Mouse (Mus musculus): Measurements from ENCODE around the gene Gm45234. TPM values are rescaled to one million over a fixed set of nuclear protein-coding genes. Genes with fewer than 3 reads are reported as not detected.
A peak's percentile ranks its signal among the peaks of the same experiment; 100 is the strongest.

Gene Gm45234
- polyA plus RNA-seq, 1 experiment from 2014 or later: not detected

DNA sequence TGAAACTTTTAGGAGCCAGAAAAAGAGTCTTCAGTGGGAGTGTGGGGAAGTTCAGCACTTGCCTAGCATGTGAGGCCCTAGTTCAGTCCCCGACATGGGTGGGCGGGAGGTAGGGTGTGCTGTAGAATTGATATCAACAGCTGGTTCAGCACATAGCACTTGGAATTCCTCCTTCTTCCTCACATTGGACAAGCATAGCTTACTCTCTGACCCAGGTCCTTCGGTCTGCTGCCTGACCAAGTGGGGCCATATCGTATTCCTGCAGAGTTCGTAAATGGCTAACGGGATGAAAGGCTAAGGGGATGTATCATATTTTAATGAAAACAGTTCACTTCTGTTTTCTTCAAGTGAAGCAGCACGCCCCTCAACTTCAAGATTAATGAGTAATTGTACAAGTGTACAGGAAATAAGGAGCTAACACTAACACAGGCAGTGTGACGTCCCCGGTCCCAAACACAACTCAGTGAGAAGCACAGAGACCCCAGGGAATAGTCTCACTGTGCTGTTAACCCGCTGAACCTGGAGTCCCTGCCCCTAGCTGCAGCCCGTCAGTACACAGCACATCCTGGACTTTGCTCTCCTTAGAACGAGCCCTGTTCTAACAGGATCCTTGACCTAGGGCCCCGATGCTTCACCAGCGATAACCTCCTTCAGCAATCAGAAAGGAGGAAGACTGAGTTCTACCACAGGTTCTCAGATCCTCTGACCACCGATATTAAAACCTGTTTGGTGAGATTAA is 62.4 kb downstream of the Gm45234 start:
- no peak for ATAC-seq (ENCODE audit: extremely low read depth, insufficient number of reproducible peaks, low FRiP score, low TSS enrichment)
- Histone ChIP-seq H3K27me3 (replicated peaks) (no peaks in the 10 kb centered on the region), H3K36me3 (peaks cover 8% of the 10 kb centered on the region; the same call in 1 of the 2 replicates), H3K4me1 (peaks cover 19% of the 10 kb centered on the region), H3K4me2 (no peak overlapping the region), H3K9ac (0 out of 2 replicates have a peak overlapping the region, but pooled peaks have one; percentile 21), H3K27ac (replicated peaks) (peak overlapping the region; percentile 53), H3K4me3 (no peak overlapping the region), H3K9me3 (no peaks in the 10 kb centered on the region)
- 70% methylated on average over 15 of the region's 15 CpGs for WGBS

- H3K4me2 ChIP-seq: no peak overlapping the region
- peaks cover 28% of the 10 kb centered on the region for H3K4me1 ChIP-seq
- H3K9ac ChIP-seq: no peak overlapping the region
- no peaks in the 10 kb centered on the region for H3K9me3 ChIP-seq
- WGBS: 91% methylated on average over 3 of the region's 3 CpGs
- no peaks in the 10 kb centered on the region for H3K36me3 ChIP-seq
- H3K27me3 ChIP-seq (replicated peaks): no peaks in the 10 kb centered on the region
- H3K27ac ChIP-seq (replicated peaks): no peak overlapping the region
- ATAC-seq (ENCODE audit: extremely low read depth, insufficient number of reproducible peaks, low FRiP score, low TSS enrichment): no peak
- H3K4me3 ChIP-seq: no peak overlapping the region
Observed at GRCm38 (mm10) chr6:124690517-124690916, 65.3 kb downstream of the Gm45234 start.

MicroRNAs encoded within 50 kb of the gene (microRNA counts, 519-probe panel; counts per million panel counts)
- 209 counts per million, percentile 61 among the panel's probes with 10 or more counts for microRNA mmu-miR-141
- microRNA mmu-miR-200c: 2,876 counts per million, percentile 66 among the panel's probes with 10 or more counts

Small RNAs within 50 kb of the gene (microRNA-seq; reads per million reads assigned to microRNA genes)
- 61.4 reads per million, percentile 46 among the genes with 10 or more reads in this experiment for gene Mir141
- gene Mir200c: 450 reads per million, percentile 73 among the genes with 10 or more reads in this experiment

Other genes starting within 250 kb of the Gm45234 start
- 0.40 and 0.68 TPM in 2 replicates for gene C1ra, start 243.6 kb downstream of the Gm45234 start, polyA plus RNA-seq (2015; fragmentation: Nextera tagmentation; extraction: Ambion mirVana)
- gene C1s1, start 213.7 kb downstream of the Gm45234 start, polyA plus RNA-seq (2015; fragmentation: Nextera tagmentation; extraction: Ambion mirVana): 0.74 and 1.0 TPM in 2 replicates
- gene C1rb, start 185.7 kb downstream of the Gm45234 start, polyA plus RNA-seq (2015; fragmentation: Nextera tagmentation; extraction: Ambion mirVana): not detected in 2 replicates
- not detected in 2 replicates for gene C1s2, start 119.9 kb downstream of the Gm45234 start, polyA plus RNA-seq (2015; fragmentation: Nextera tagmentation; extraction: Ambion mirVana)
- gene Lpcat3, start 93.0 kb downstream of the Gm45234 start, polyA plus RNA-seq (2015; fragmentation: Nextera tagmentation; extraction: Ambion mirVana): 44.1 and 47.4 TPM in 2 replicates
- 113 and 130 TPM in 2 replicates for gene Emg1, start 43.8 kb downstream of the Gm45234 start, polyA plus RNA-seq (2015; fragmentation: Nextera tagmentation; extraction: Ambion mirVana)
- gene Phb2, start 43.7 kb downstream of the Gm45234 start, polyA plus RNA-seq (2015; fragmentation: Nextera tagmentation; extraction: Ambion mirVana): 293 and 326 TPM in 2 replicates
- gene Ptpn6, start 17.3 kb downstream of the Gm45234 start, polyA plus RNA-seq (2015; fragmentation: Nextera tagmentation; extraction: Ambion mirVana): 5.3 and 5.6 TPM in 2 replicates
- gene Grcc10, start 14.6 kb downstream of the Gm45234 start, polyA plus RNA-seq (2015; fragmentation: Nextera tagmentation; extraction: Ambion mirVana): 364 and 411 TPM in 2 replicates
- gene Atn1, start 503 bp upstream of the Gm45234 start, polyA plus RNA-seq (2015; fragmentation: Nextera tagmentation; extraction: Ambion mirVana): 7.8 and 9.4 TPM in 2 replicates
- 4.6 and 4.9 TPM in 2 replicates for gene Eno2, start 13.7 kb upstream of the Gm45234 start, polyA plus RNA-seq (2015; fragmentation: Nextera tagmentation; extraction: Ambion mirVana)
- gene Lrrc23, start 23.7 kb upstream of the Gm45234 start, polyA plus RNA-seq (2015; fragmentation: Nextera tagmentation; extraction: Ambion mirVana): 0.09 TPM in 1 of 2 replicates, not detected in the other
- gene Spsb2, start 52.6 kb upstream of the Gm45234 start, polyA plus RNA-seq (2015; fragmentation: Nextera tagmentation; extraction: Ambion mirVana): 8.4 and 10.9 TPM in 2 replicates
- 1,248 and 1,451 TPM in 2 replicates for gene Tpi1, start 58.3 kb upstream of the Gm45234 start, polyA plus RNA-seq (2015; fragmentation: Nextera tagmentation; extraction: Ambion mirVana)
- gene Usp5, start 73.5 kb upstream of the Gm45234 start, polyA plus RNA-seq (2015; fragmentation: Nextera tagmentation; extraction: Ambion mirVana): 98.3 and 101 TPM in 2 replicates
- gene Cdca3, start 73.5 kb upstream of the Gm45234 start, polyA plus RNA-seq (2015; fragmentation: Nextera tagmentation; extraction: Ambion mirVana): 123 and 132 TPM in 2 replicates
- gene Gnb3, start 84.3 kb upstream of the Gm45234 start, polyA plus RNA-seq (2015; fragmentation: Nextera tagmentation; extraction: Ambion mirVana): 7.8 and 11.7 TPM in 2 replicates
- gene P3h3, start 101.7 kb upstream of the Gm45234 start, polyA plus RNA-seq (2015; fragmentation: Nextera tagmentation; extraction: Ambion mirVana): 15.5 and 17.7 TPM in 2 replicates
- 1.6 TPM in 2 replicates for gene Gpr162, start 108.0 kb upstream of the Gm45234 start, polyA plus RNA-seq (2015; fragmentation: Nextera tagmentation; extraction: Ambion mirVana)
- gene Cd4, start 132.2 kb upstream of the Gm45234 start, polyA plus RNA-seq (2015; fragmentation: Nextera tagmentation; extraction: Ambion mirVana): not detected in 2 replicates
- gene Lag3, start 155.7 kb upstream of the Gm45234 start, polyA plus RNA-seq (2015; fragmentation: Nextera tagmentation; extraction: Ambion mirVana): 1.0 and 1.1 TPM in 2 replicates
- 231 and 233 TPM in 2 replicates for gene Ptms, start 164.1 kb upstream of the Gm45234 start, polyA plus RNA-seq (2015; fragmentation: Nextera tagmentation; extraction: Ambion mirVana)
- 288 and 320 TPM in 2 replicates for gene Mlf2, start 175.4 kb upstream of the Gm45234 start, polyA plus RNA-seq (2015; fragmentation: Nextera tagmentation; extraction: Ambion mirVana)
- 140 and 143 TPM in 2 replicates for gene Cops7a, start 209.5 kb upstream of the Gm45234 start, polyA plus RNA-seq (2015; fragmentation: Nextera tagmentation; extraction: Ambion mirVana)
- 0.31 and 0.50 TPM in 2 replicates for gene Pianp, start 240.7 kb upstream of the Gm45234 start, polyA plus RNA-seq (2015; fragmentation: Nextera tagmentation; extraction: Ambion mirVana)